Mouse (Mus musculus): ENCODE measurements around the gene Clk2.
A peak's percentile ranks its signal among the peaks of the same experiment; 100 is the strongest.
"Not testable (repeated sequence)": the region's sequence is repeated elsewhere in the genome, so short reads cannot be mapped to it uniquely, and the experiment has no call there.

Clk2 gene

DNA sequence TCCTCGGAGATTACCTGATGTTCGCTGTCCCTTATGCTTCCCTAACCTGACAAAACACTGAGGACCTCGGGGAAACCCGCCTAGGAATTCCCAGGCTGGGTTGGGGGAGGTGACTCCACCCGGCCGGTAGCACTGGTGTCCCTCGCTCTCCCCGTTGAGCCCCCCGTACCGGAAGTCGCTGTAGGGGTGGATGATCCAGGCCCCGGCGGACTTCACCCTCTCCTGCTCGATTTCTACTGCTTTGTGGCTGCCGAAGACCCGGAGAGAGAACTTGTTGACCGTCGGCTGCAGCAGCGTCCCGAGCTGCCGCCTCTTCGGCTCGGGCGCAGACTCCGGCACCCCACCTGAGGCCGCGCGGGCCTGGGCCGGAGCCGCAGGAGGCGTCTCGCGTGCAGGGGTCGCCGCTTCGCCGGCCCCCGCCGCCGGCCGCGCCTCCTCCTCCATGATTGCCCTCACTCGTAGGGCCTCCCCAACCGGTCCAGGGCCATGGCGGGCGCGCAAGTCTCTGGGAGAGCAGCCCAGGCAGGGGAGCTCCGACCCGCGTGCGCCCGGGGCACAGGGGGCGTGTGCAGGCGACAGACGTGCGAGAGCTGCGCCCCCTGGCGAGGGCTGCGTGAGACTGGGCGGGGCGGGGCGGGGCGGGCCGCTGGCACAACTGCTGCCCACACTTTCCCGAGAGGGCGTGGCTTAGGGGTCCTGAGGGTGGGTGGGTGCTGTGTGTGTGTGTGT is 4.8 kb upstream of the Clk2 start, which contains the start of gene Hcn3:
Gene Hcn3, minus strand, starts transcription at position 581 of the 729 bp plus-strand sequence.
- DNase-seq (ENCODE audit: low spot score in 2 of 2) = peak in 1 of 2 experiments; percentile 66

DNA sequence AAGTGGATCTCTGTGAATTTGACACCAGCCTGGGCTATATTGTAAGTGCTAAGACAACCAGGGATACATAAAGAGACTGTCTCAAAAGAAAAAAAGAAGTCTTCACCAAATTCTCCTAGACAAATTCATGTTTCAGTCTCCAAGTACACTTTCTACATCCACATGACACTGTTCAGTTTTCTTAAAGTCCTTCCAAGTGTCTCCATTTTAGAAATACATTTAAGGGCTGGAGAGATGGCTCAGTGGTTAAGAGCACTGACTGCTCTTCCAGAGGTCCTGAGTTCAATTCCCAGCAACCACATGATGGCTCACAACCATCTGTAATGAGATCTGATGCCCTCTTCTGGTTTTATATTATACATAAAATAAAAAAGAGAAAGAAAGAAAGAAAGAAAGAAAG is 3.4 kb upstream of the Clk2 start:
- not testable (repeated sequence) for DNase-seq (ENCODE audit: low spot score in 2 of 2)

DNA sequence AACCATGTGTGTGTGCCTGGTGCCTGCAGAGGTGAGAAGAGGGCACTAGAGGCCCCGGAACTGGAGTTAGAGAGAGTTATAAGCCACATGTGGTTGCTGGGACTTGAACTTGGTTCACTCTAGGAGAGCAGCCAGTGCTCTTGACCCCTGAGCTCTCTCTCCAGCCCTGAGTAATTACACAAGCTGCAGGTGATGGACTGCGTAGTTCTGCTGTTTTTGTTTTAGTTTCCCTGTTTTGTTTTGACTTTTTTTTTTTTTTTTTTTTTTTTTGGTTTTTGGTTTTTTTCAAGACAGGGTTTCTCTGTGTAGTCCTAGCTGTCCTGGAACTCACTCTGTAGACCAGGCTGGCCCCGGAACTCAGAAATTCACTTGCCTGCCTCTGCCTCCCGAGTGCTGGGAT is 2.8 kb upstream of the Clk2 start:
- no peak for DNase-seq (ENCODE audit: low spot score in 2 of 2)

DNA sequence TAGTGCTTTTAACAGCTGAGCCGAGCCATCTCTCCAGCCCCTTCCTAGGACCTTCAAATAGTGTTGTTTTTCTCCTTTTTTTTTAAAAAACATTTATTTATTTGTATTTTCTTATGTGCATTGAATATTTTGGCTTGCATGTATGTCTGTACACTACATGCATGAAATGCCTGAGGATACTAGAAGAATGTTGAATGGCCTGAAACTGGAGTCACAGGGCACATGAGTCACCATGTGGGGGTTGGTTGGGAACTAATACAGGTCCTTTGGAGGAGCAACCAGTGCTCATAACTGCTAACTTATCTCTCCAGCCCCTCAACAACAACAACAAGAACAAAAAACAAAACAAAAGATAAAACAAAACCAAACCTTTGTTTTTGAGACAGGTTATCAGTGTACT is 1.5 kb upstream of the Clk2 start:
- DNase-seq (ENCODE audit: low spot score in 2 of 2) = no peak

DNA sequence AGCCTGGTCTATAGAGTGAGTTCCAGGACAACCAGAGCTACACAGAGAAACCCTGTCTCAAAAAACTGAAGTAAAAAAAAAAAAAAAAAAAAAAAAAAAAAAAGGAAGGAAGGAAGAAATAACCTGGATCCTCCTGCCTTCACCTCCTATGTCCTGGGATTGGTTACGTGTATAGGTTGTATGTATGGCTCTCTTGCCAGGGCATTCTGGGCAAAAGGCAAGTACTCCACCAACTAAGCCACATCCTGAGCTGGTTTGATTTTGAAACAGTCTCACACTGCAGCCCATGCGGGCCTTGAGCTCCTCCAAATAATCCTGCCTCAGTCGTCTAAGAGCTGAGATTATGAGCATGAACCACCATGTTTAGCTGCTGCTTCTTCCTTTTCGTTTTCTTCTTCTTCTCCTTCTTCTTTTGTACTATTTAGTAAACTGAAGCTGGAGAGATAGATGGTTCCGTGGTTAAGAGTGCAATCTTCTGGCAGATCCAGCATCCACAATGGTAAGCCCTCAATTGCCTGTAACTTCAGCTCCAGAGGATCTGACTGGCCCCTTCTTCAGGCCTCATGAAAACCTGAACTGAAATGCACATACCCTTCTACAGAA is 851 bp upstream of the Clk2 start:
- DNase-seq (ENCODE audit: low spot score in 2 of 2) = no peak

DNA sequence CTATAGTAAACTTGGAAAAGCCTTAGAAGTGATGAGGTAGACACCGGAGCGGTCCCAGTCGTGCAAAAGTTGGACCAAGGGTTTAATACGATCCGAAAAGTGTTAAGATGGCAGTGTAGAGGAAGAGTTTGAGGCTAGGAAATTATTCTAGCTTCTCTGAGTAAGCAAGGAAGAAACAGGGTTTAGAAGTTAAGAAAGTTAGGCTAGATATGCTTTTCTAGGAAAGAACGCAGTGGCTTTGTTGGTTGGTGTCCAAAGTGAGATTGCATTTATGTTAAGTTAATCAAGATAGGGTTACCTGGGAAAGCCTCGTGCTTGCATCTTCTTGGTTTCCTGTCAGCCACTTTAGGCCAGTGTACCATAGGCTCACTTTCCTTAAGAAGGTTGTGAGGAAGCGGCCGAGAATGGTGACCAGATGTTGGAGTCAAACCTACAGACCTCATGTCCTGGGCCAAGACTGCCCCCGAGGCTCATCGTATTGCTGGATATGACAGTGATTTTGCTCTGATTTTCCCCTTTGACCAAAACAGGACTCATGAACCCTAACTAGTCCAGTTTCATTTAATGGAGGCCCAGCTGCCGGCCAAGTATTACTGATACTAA is 774 bp downstream of the Clk2 start:
- no peak for DNase-seq (ENCODE audit: low spot score in 2 of 2)

DNA sequence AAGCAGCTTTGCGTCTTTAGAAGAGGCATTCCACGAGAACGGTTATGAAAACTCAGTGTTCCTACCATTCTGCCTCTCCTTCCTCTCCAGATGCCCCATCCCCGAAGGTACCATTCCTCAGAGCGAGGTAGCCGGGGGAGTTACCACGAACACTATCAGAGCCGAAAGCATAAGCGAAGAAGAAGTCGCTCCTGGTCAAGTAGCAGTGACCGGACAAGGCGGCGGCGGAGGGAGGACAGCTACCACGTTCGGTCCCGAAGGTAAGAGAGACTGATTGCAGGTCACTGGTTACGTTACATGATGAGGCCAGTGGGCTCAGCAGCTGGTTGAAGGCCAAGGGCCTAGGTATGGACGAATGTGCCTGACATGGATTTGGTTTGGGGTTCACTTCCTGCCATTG is 2.4 kb downstream of the Clk2 start:
- no peak for DNase-seq (ENCODE audit: low spot score in 2 of 2)

DNA sequence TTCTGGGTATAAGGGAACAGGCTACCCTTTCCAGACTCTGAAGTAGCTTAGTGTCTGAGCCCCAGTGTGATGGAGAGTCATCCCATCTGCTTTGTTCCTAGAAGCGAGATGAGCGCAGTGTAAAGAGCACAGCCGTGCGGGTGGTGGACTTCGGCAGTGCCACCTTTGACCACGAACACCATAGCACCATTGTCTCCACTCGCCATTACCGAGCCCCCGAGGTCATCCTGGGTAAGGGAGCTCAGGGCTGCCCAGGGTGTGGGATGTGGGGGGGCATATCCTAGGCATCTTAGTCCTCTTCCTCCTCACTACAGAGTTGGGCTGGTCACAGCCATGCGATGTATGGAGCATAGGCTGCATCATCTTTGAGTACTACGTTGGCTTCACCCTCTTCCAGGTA is 10.2 kb downstream of the Clk2 start:
- no peak for DNase-seq (ENCODE audit: low spot score in 2 of 2)

DNA sequence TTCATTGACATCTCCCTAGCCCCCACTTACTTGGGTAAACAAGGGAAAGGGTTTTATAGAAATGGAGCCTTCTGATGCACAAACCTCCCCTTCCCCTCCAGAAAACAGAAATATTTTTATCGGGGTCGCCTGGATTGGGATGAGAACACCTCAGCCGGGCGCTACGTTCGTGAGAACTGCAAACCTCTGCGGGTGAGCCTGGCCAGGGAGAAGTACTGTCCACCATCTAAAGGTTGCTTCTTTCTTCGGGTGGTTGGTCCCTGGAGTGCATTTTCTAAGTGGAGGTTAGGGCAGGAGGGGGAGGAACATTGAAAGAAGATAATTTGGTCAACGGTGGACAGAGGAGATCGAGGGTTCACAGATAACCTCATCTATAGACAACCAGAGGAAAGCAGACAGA is 10.9 kb downstream of the Clk2 start:
- no peak for DNase-seq (ENCODE audit: low spot score in 2 of 2)

DNA sequence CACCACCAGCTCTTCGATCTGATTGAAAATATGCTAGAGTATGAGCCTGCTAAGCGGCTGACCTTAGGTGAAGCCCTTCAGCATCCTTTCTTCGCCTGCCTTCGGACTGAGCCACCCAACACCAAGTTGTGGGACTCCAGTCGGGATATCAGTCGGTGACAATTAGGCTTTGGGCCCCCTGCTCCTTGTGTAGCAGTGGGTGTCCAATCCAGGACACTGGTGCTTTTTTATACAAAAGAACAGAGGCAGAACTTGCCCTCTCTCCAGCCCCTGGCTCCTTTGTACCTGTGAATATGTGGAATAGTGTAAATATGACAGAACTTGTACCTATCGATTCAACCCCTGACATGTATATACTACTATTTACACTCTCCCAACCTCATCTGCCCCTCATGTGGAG is 11.8 kb downstream of the Clk2 start:
- no peak for DNase-seq (ENCODE audit: low spot score in 2 of 2)

DNA sequence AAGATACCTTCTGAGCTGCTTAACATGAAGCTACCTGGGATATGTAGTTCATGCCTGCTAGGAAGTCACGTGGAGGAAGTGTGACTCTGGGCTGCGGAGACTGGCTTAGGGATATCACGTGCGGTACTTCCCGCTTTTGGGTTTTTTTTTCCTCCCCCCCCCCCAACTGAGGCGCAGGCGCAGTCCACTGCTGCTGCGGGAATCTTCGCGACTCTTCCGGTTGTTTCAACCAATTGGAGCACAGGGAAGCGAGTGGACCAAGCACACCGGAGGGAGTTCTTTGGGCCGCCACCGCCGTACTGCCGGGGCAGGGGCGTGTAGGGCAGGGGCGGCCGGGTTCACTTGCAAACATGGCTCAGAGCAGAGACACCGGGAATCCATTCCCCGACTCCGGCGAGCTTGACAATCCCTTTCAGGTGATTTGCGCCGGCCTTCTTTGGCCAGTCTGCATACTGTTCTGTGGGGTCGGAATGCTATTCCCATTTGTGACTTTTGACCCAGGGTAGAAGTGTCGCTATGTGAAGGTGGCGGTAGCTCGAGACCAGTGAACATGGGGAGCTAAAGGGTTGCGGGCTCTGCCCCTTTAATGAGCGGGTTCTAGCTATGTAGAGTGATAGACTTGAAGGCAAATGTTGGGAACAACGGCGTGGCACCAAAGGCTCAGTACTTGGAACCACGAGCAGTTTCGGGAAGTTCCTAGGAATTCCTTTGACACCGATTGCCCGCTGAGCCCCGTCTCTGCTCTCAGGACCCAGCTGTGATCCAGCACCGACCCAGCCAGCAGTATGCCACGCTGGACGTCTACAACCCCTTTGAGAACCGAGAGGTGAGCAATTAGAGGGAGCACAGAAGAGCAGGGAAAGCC is 12.9 kb downstream of the Clk2 start, which contains the start of gene Scamp3:
Gene Scamp3, plus strand, starts transcription at position 232 of the 865 bp plus-strand sequence.
- peak; percentile 49 to 69 for DNase-seq (ENCODE audit: low spot score in 2 of 2)

DNA sequence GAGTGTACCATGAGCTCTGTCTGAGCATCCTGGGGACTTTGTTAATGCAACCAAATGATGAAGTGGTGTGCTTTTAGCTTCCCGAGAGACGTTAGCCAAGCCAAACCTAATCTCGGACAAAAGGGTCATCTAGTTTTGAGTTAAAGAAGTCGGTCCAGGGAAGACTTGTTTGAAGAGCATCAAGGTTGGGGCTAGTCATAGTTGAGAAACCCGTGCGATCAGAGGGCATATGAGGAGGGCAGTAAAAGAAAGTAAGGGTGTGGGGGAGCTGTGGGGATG is 13.5 kb downstream of the Clk2 start:
- DNase-seq (ENCODE audit: low spot score in 2 of 2) = no peak

DNA sequence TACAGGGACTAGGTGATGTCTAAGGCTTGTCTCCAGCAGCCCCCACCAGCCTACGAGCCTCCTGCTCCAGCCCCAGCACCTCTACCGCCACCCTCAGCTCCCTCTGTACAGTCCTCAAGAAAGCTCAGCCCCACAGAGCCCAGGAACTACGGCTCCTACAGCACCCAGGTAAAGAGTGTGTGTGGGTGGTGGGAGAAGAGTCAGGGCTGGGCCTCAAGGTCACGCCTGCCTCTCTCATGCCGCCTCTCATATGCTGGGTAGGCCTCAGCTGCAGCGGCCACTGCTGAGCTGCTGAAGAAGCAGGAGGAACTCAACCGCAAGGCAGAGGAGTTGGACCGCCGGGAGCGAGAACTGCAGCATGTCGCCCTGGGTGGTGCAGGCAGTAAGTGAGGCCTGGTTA is 14.5 kb downstream of the Clk2 start:
- DNase-seq (ENCODE audit: low spot score in 2 of 2) = no peak

DNA sequence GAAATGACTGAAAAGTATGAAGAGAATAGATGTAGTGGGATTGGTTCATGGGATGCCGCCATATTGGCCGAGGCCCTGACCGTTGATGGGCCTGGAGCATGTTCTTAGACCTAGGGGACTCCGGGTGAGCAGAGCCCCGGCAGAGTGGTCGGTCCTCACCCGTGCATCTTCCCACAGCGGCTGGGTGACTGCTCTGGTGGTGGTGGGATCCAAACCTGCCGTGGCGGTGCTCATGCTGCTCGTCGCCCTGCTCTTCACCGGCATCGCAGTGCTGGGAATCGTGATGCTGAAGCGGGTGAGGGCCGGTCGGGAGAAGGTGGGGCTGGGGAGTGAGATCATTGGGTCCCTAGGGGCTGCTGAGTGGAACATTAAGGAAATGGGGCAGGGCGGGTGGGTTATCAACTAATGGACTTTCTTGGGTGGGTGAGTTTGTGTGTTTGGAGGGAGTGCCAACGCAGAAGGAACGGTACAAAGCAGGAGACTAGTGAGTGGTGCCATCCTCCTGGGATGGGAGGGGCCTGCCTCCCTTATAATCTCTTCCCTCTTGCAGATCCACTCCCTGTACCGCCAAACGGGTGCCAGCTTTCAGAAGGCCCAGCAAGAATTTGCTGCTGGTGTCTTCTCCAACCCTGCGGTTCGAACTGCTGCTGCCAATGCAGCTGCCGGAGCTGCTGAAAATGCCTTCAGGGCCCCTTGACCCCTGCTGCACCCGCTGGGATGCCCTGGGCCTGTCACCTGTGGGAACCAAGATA is 17.3 kb downstream of the Clk2 start:
- no peak for DNase-seq (ENCODE audit: low spot score in 2 of 2)

DNA sequence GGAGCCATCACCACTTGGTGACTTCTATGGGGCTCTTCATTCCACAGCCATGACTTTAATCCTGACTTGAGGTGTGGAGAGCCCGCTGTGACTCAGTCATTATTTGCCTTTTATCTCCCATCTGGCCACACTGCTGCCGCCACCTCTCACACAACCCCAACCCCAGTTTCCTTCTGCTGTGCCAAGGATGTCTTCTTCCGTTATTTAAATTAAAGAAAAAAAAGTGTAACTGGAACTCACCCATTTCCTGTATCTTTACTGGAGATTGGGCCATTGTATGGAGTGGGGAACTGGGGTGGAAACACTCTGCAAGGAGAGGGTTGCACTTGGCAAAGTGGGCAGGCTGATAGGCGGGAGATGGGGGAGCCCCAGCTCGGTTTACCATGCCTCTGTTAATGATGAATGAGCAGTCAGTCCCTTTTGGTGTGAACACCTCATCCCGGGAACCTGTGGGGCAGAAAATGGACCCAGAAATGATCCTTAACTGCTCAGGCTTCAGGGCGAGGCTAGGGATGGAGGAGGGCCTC is 18.0 kb downstream of the Clk2 start:
- no peak for DNase-seq (ENCODE audit: low spot score in 2 of 2)

DNA sequence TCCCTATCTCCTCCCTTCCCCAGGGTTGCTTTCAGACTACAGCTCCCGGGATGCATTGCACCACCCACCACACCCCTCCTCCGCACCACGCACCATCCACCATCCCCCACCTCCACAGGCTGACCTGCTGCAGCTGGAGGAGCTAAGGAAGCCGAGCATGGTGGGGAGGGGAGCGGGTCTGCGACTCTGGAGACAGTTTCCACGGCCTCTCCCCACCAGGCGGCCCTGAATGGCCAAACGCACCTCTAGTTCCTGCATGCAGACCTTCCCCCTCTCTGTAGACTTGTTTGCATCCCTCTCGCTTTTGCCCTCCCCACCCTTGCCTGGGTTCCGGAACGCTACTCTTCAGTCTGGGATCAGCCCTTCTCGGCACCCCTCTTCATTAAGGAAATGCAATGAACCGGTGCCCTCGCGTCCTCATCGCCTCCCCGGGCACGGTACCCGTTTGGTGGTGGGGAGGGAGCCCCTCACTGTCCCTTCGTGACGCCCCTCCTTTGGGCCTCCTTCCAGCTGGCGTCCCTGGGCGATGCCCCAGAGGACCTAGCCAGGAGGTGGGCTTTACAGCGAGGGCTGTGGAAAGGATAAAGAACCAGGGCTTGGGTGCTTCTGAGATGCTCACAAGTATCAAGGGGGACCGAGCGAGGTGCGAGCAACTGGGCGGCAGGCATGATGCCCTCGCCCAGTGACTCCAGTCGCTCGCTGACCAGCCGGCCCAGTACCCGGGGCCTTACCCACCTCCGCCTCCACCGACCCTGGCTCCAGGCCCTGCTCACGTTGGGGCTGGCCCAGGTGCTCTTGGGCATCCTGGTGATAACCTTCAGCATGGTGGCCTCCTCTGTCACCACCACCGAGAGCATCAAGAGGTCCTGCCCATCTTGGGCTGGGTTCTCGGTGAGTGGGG is 18.7 kb downstream of the Clk2 start, which contains the start of gene Fam189b:
Gene Fam189b, plus strand, starts transcription at position 86 of the 901 bp plus-strand sequence.
- peak in 1 of 2 experiments; percentile 43 for DNase-seq (ENCODE audit: low spot score in 2 of 2)

DNA sequence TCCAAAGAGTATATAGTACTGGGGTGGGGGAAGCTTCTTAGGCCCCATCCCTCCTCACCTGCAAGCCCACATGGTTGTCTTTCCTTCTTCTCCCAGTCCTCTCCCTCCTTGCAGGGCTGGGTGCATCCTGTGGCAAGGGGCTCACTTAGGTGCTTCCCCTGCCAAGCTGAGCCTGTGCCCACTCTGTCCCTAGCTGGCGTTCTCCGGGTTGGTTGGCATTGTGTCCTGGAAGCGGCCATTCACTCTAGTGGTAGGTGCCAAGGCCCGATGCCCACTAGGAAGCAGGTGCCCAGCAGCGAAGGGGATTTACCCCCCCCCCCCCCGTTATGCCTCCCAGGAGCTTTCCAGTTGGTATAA is 19.3 kb downstream of the Clk2 start:
- no peak for DNase-seq (ENCODE audit: low spot score in 2 of 2)

DNA sequence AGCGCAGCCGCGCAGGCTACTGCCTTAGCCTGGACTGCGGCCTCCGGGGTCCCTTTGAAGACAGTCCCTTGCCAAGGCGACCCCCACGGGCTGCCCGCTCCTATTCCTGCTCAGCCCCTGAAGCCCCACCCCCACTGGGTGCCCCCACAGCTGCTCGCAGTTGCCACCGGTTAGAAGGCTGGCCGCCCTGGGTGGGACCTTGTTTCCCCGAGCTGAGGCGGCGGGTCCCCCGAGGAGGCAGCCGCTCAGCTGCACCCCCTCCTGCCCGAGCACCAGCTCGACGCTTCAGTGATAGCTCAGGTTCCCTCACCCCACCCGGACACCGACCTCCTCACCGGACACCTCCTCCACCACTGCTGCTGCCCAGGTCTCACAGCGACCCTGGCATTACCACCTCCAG is 22.6 kb downstream of the Clk2 start:
- no peak for DNase-seq (ENCODE audit: low spot score in 2 of 2)

DNA sequence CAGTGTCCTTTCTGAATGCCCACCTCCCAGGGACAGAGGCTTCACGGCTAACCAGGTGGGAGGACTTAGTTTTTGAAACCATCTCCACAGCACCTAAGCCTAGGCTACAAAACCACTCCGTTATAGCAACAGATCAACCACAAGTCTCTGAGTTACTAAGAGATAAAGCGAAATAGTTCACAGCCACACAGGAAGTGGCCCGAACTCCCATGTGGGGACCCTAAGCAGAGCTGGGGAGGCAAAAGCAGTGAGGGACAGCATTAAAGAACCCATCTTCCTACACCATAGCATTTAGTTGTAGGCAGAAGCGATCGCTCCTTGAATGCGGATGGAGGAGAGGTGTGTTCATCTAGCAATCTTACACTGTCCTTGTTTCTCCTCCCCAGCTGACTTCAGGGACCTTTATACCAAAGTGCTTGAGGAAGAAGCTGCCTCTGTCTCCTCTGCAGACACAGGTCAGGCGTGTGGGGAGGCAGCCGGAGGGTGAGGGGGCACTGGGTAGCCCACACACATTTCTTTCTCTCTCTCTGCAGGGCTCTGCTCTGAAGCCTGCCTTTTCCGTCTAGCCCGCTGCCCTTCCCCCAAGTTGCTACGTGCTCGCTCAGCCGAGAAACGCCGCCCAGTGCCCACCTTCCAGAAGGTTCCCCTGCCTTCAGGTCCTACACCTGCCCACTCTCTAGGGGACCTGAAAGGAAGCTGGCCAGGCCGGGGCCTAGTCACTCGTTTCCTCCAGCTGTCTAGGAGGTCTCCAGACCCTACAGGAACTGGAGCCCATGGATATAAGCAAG is 23.3 kb downstream of the Clk2 start:
- no peak for DNase-seq (ENCODE audit: low spot score in 2 of 2)

DNA sequence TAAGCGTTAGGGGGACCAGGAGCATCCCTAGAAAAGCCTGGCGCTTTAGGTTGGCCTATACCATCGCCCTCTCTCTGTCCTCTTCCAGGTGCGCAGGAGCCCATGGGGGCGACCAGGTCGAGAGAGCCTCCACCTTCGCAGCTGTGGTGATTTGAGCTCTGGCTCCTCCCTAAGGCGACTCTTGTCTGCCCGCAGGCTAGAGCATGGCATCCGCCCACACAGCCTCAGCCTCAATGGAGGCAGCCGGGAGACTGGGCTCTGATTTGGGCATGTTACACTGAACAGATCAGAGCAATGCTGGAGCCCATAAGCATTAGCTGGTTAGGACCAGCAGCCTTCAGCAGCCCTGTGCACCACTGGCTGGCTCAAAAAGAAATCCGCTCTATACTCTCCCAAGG is 23.9 kb downstream of the Clk2 start:
- no peak for DNase-seq (ENCODE audit: low spot score in 2 of 2)
